Mouse (Mus musculus) layer of hippocampus, postnatal 14 days (tissue): ENCODE results near the gene Vps33b. TPM values are rescaled to one million over a fixed set of nuclear protein-coding genes. Genes with fewer than 3 reads are reported as not detected.
"Not testable (repeated sequence)": the region's sequence is repeated elsewhere in the genome, so short reads cannot be mapped to it uniquely, and the experiment has no call there.

Source experiments
- DNase-seq, 2 experiments: peaks; one replicate each; pipeline ENCODE4 v3.0.0; 2021 to 2022; ENCODE audit warnings: low spot score in 2 of 2, mixed read lengths in 1 of 2
- total RNA-seq, 2 experiments: library from RNA; stranded (reverse); gene quantifications; 2 replicates each; pipeline ENCODE4 v1.2.3; 2021

Gene Vps33b
- total RNA-seq, 2 experiments from 2014 or later = 21.4 TPM

DNA sequence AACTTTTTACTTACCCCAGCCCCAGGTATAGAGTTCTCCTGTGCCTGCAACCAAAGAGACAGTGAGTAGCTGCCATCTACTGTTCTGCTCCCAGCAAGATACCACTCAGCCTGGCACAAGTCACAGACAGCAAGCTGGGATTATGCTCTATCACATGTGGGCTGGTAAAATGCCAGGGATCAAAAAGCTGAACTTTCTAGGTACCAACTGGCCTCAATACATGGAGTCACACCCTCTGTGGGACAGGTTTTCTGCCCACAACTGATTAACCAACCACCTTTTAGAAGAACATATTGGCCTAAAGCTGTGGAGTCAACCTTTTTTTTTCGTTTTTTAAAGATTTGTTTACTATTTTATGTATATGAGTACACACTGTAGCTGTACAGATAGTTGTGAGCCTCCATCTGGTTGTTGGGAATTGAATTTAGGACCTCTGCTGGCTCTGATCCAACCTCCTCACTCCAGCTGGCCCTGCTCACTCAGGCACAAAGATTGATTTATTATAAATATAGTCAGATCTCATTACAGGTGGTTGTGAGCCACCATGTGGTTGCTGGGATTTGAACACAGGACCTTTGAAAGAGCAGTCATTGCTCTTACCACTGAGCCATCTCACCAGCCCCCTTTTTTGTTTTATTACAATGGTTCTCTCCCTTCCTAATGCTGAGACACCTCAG lies 48.1 kb downstream of the Vps33b start:
- DNase-seq = no peak

DNA sequence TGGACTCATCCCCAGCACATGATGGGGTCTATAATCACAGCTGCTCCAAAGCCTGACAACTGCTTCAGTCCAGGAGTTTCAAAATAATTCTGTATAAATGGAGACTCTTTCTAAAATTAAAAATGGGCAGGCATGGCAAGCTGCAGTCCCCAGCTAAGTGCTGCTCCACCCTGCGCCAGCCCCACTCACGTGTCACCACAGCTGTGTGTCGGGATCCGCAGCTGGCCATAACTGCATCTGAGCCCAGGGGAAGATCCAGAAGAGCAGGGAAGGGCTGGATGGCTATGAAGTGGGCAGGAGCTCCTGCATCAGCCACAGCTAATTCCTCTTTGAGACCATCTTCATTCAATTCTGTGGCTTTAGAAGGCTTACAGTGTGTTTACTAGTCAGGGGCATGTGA lies 49.2 kb downstream of the Vps33b start:
- DNase-seq = no peak

DNA sequence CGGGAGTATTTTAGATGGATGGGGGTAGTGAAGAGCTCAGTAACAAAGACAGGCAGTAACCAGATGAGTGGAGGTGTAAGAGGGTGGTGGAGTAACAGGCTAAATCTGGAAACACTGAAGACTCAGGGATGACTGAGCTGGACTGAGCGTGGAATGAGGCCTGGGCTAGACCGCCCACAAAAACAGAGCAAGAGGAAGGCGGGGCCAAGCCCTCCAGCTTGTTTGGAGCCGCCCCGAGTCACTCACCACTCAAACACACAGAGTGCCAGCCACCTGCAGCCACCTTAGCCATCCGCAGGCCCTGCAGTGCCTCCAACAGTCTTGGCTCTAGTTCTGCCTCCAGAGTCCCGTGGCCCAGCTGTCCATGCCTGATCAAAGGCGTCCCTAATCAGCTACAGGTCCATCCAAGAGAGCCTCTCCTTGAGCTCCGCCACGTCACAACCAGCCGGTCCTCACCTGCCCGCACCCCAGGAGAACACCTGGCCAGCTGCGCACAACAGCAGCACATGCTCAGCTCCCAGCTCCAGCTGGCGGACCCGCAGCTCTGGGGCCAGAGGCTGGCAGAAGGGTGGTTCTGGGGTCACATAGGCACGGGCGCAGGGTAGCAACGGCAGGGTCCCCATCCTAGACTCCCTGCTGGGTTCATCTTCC lies 50.5 kb downstream of the Vps33b start:
- no peak for DNase-seq

DNA sequence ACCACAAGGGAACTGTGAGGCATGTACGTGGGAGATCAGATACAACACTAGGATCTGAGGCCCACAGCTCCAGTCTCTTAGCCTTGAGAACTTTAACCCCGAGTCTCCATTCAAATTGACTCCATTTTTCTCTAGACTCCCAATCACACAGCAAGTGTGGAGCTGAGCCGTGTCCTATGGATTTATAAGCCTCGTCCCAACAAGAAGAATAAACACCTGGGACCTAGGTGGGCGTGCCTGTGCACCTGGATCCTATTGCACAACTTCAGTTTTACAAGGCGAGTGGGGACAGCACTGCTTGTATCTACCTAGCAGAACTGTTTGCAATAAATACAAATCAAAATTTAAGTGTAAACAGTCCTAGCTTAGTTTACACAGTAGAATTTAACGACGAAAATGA lies 53.9 kb downstream of the Vps33b start:
- no peak for DNase-seq

GRCm38 (mm10) chr7:80324043-80324815 lies 54.8 kb downstream of the Vps33b start, which contains the start of gene Rccd1:
Rccd1 (minus strand) TSS chr7:80324454.
- DNase-seq = peak; percentile 96 to 97

DNA sequence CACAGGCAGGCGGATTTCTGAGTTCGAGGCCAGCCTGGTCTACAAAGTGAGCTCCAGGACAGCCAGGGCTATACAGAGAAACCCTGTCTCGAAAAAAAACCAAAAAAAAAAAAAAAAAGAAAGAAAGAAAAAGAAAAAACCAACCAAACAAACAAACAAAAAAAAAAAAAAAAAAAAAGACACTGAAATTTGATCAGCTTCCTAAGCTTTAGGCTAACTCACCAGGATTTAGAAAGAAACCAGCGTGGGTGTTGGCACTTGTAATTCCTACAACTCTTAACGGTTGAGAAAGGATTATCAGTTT lies 55.3 kb downstream of the Vps33b start:
- not testable (repeated sequence) for DNase-seq

GRCm38 (mm10) chr7:80325292-80325868 lies 55.9 kb downstream of the Vps33b start:
- no peak for DNase-seq

DNA sequence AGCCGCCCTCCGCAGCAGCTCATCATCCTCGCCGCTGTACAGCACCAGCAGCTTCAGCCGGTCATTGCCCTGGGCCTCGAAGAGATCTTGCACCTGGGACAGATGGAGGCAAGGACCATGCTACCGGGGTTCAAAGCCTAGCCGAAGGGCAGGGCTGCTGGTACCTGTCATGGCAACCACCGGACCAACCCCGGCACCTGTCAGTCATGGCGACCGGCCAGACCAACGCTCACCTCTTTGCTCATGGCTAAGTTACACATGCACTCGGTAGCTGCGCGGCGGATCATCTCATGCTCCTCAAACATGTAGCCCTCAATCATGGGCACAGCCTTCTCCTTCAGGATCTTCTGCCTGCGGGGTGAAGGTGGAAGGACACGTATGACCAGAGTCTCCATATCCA lies 56.6 kb downstream of the Vps33b start:
- DNase-seq = no peak

DNA sequence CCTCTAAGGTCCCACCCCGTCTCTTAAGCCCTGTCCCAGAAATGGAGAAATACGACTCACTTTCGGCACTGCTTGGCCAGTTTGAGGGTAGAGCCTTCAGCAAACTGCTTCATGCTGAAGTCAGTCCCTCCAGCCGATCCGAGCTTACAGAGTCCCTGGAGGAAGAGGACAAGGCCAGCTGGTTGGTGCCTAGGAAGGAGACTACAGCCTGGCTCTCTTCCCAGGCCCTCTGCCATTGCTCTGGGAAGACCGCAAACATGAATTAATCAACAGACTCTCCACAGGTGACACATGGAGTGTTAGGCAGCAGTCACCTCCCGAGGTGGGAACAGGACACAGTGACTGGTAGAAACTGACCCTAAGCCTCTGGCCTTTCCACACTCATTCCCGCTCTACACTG lies 60.8 kb downstream of the Vps33b start:
- DNase-seq = no peak

- DNase-seq = no peak
Measured at GRCm38 (mm10) chr7:80331433-80331832, 62.0 kb downstream of the Vps33b start.

- DNase-seq = no peak
Measured at GRCm38 (mm10) chr7:80334848-80335247, 65.4 kb downstream of the Vps33b start.

DNA sequence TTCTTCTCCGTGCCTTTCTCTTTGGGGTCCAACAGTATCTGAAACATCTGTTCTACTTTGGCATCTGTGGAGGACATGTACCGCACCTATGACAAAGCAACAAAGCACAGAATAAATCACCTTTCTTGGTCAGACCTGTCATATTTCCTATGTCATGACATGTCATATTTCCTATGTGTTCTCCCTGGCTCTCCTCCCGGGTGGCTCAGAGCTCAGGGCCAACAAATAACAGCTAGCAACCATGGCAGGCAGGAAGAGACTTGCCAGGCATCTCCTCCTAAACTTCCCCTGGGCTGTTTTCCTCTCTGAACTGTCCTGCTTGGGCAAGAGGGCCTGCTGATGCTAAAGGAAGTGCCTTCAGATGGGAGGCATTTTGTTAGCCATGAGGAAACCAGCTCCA lies 67.5 kb downstream of the Vps33b start:
- no peak for DNase-seq

DNA sequence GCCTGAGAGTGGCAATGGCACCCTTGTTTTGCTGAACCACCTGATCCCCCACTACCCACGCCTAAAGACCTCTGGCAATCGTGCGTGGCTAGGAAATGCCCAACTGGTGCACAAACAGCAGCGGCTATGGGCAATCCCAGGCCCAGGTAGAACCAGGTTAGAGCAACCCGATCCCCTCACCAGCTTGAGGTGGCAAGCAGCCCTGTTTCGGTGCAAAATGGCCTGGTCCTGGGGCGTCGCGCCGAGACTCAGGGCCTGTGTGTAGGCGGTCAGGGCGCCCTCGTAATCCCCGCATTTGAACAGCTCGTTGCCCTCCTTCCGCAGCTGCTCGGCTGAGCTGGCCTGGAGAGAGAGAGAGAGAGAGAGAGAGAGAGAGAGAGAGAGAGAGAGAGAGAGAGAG lies 69.9 kb downstream of the Vps33b start:
- no peak for DNase-seq

DNA sequence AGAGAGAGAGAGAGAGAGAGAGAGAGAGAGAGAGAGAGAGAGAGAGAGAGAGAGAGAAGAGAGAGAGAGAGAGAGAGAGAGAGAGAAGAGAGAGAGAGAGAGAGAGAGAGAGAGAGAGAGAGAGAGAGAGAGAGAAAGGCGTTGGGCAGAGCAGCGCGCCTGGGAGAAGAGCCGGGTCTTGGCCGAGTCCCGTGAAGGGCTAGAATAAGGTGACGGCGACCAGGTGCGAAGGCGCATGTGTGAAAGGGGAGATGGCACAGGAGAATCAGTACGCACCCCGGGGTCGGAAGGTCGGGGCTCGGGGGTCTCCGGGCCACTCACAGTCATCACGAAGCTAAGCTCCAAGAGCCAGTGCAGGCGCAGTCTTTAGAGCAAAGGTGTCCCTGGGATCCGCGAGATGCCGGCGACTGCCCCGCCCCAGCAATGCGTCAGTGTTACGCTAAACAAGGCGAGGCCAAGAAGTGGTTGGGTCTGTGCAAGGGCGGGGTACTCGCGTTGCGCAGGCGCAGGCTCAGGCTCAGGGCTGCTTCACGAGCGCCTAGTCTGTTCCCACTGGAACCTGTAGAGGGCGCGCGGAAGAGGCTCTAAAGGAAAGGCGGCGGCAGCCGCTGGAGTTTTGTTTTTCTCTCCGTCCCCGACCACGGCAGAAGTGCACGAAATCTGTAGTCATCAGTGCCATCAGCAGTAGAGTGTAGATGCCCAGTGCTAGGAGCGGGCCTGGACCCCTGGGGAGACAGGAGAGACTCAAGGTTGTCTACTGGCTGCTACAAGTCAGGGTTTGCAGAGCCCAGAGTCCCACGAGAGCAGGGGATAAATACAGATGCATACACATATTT lies 70.6 kb downstream of the Vps33b start:
- DNase-seq = peak; percentile 97 to 99

GRCm38 (mm10) chr7:80340793-80341192 lies 71.3 kb downstream of the Vps33b start, which contains the start of gene Unc45a:
Unc45a (minus strand) TSS chr7:80341005.
- DNase-seq = peak; percentile 34 to 67

Other genes with a start within 250 kb of the Vps33b start
- gene Zfp710, start 244.8 kb upstream of the Vps33b start, total RNA-seq = 10 to 100 TPM; 17.5 to 18.0 TPM
- gene Idh2, start 154.3 kb upstream of the Vps33b start, total RNA-seq = 10 to 100 TPM; 70.9 to 75.8 TPM
- gene Sema4b, start 82.8 kb upstream of the Vps33b start, total RNA-seq = 10 to 100 TPM; 25.2 to 25.7 TPM
- 10 to 100 TPM; 28.1 to 28.8 TPM for gene Cib1, start 36.8 kb upstream of the Vps33b start, total RNA-seq
- gene Gdpgp1, start 36.8 kb upstream of the Vps33b start, total RNA-seq = 1 to 10 TPM; 6.3 to 6.4 TPM
- 1 to 10 TPM in 1 of 2 experiments, under 1 TPM in 1; 0.95 to 1.6 TPM for gene Ttll13, start 23.3 kb upstream of the Vps33b start, total RNA-seq
- gene Ngrn, start 8.4 kb upstream of the Vps33b start, total RNA-seq = 10 to 100 TPM; 38.9 to 39.3 TPM
- 1 to 10 TPM; 2.4 to 4.9 TPM for gene Prc1, start 24.8 kb downstream of the Vps33b start, total RNA-seq
- gene Rccd1, start 54.8 kb downstream of the Vps33b start, total RNA-seq = 10 to 100 TPM; 14.5 to 15.4 TPM
- 10 to 100 TPM; 40.6 to 47.9 TPM for gene Unc45a, start 71.4 kb downstream of the Vps33b start, total RNA-seq
- 10 to 100 TPM; 45.8 to 46.3 TPM for gene Hddc3, start 73.5 kb downstream of the Vps33b start, total RNA-seq
- 100 to 1,000 TPM; 124 to 139 TPM for gene Man2a2, start 101.7 kb downstream of the Vps33b start, total RNA-seq
- gene Fes, start 118.3 kb downstream of the Vps33b start, total RNA-seq = 1 to 10 TPM; 5.6 to 9.9 TPM
- 10 to 100 TPM; 48.7 to 50.3 TPM for gene Furin, start 135.8 kb downstream of the Vps33b start, total RNA-seq